Mouse (Mus musculus): ENCODE results near the gene Raet1d. TPM values are rescaled to one million over a fixed set of nuclear protein-coding genes. Genes with fewer than 3 reads are reported as not detected.
"Not testable (repeated sequence)": the region's sequence is repeated elsewhere in the genome, so short reads cannot be mapped to it uniquely, and the experiment has no call there.

Gene Raet1d
- polyA plus RNA-seq (2012; ENCODE audit: insufficient read depth, low replicate concordance) = not detected in 2 replicates

- H3K4me1 ChIP-seq; H3K27me3 ChIP-seq (replicated peaks); H3K9me3 ChIP-seq; H3K36me3 ChIP-seq (replicated peaks; ENCODE audit: low read length); H3K4me3 ChIP-seq (replicated peaks): not testable (repeated sequence)
Measured at GRCm38 (mm10) chr10:22360252-22360651, at the start of gene Raet1d. Gene Raet1d, plus strand, starts transcription at chr10:22360552.

- H3K4me3 ChIP-seq (replicated peaks) = no peak overlapping the region
- H3K9me3 ChIP-seq = peaks cover 8% of the 10 kb centered on the region; the same call in 1 of the 2 replicates
- no peaks in the 10 kb centered on the region for H3K4me1 ChIP-seq
- H3K36me3 ChIP-seq (replicated peaks; ENCODE audit: low read length) = peaks cover 31% of the 10 kb centered on the region
- H3K27me3 ChIP-seq (replicated peaks) = no peaks in the 10 kb centered on the region
- TF ChIP-seq GATA1 (IDR thresholded peaks at IDR 0.05; ENCODE audit: borderline replicate concordance, low read length) = no peak
- no peak for TF ChIP-seq FLI1 (IDR thresholded peaks at IDR 0.05; ENCODE audit: low read length)
Measured at GRCm38 (mm10) chr10:22322858-22323257, 37.5 kb upstream of the Raet1d start.

GRCm38 (mm10) chr10:22345721-22346120 lies 14.6 kb upstream of the Raet1d start:
- H3K36me3 ChIP-seq (replicated peaks; ENCODE audit: low read length); H3K27me3 ChIP-seq (replicated peaks); H3K4me1 ChIP-seq: not testable (repeated sequence)
- H3K4me3 ChIP-seq (replicated peaks) = peak overlapping the region; percentile 64
- H3K9me3 ChIP-seq = peaks cover 19% of the 10 kb centered on the region; the same call in 1 of the 2 replicates

- not testable (repeated sequence) for H3K9me3 ChIP-seq; H3K4me1 ChIP-seq; H3K27me3 ChIP-seq (replicated peaks); H3K4me3 ChIP-seq (replicated peaks); H3K36me3 ChIP-seq (replicated peaks; ENCODE audit: low read length)
Measured at GRCm38 (mm10) chr10:22353548-22354195, 6.7 kb upstream of the Raet1d start.

- H3K4me1 ChIP-seq; H3K4me3 ChIP-seq (replicated peaks); H3K27me3 ChIP-seq (replicated peaks): not testable (repeated sequence)
Measured at GRCm38 (mm10) chr10:22354196-22354574, 6.2 kb upstream of the Raet1d start.

GRCm38 (mm10) chr10:22357373-22357772 lies 3.0 kb upstream of the Raet1d start:
- not testable (repeated sequence) for H3K4me1 ChIP-seq; H3K36me3 ChIP-seq (replicated peaks; ENCODE audit: low read length); H3K27me3 ChIP-seq (replicated peaks); H3K9me3 ChIP-seq; H3K4me3 ChIP-seq (replicated peaks)

More at GRCm38 (mm10) chr10:22354196-22354574, 6.2 kb upstream of the Raet1d start:
- not testable (repeated sequence) for H3K36me3 ChIP-seq (replicated peaks; ENCODE audit: low read length); H3K9me3 ChIP-seq

GRCm38 (mm10) chr10:22360957-22361356 lies 605 bp downstream of the Raet1d start:
- not testable (repeated sequence) for H3K4me3 ChIP-seq (replicated peaks); H3K4me1 ChIP-seq; H3K27me3 ChIP-seq (replicated peaks); H3K36me3 ChIP-seq (replicated peaks; ENCODE audit: low read length); H3K9me3 ChIP-seq

- not testable (repeated sequence) for H3K4me3 ChIP-seq (replicated peaks); H3K9me3 ChIP-seq; H3K4me1 ChIP-seq; H3K36me3 ChIP-seq (replicated peaks; ENCODE audit: low read length); H3K27me3 ChIP-seq (replicated peaks)
Measured at GRCm38 (mm10) chr10:22361415-22362352, 1.3 kb downstream of the Raet1d start.

- H3K4me3 ChIP-seq (replicated peaks); H3K9me3 ChIP-seq; H3K4me1 ChIP-seq; H3K36me3 ChIP-seq (replicated peaks; ENCODE audit: low read length); H3K27me3 ChIP-seq (replicated peaks): not testable (repeated sequence)
Measured at GRCm38 (mm10) chr10:22362466-22362865, 2.1 kb downstream of the Raet1d start.

- not testable (repeated sequence) for H3K4me1 ChIP-seq; H3K4me3 ChIP-seq (replicated peaks); H3K9me3 ChIP-seq; H3K27me3 ChIP-seq (replicated peaks); H3K36me3 ChIP-seq (replicated peaks; ENCODE audit: low read length)
Measured at GRCm38 (mm10) chr10:22364915-22365314, 4.6 kb downstream of the Raet1d start.

GRCm38 (mm10) chr10:22381226-22381625 lies 20.9 kb downstream of the Raet1d start:
- not testable (repeated sequence) for H3K27me3 ChIP-seq (replicated peaks); H3K36me3 ChIP-seq (replicated peaks; ENCODE audit: low read length); H3K9me3 ChIP-seq; H3K4me1 ChIP-seq; H3K4me3 ChIP-seq (replicated peaks)

- H3K4me1 ChIP-seq; H3K4me3 ChIP-seq (replicated peaks); H3K36me3 ChIP-seq (replicated peaks; ENCODE audit: low read length); H3K27me3 ChIP-seq (replicated peaks); H3K9me3 ChIP-seq: not testable (repeated sequence)
Measured at GRCm38 (mm10) chr10:22390146-22390545, 29.8 kb downstream of the Raet1d start.

- not testable (repeated sequence) for H3K27me3 ChIP-seq (replicated peaks); H3K4me3 ChIP-seq (replicated peaks); H3K4me1 ChIP-seq; H3K36me3 ChIP-seq (replicated peaks; ENCODE audit: low read length); H3K9me3 ChIP-seq
Measured at GRCm38 (mm10) chr10:22391616-22392015, 31.3 kb downstream of the Raet1d start.

- H3K27me3 ChIP-seq (replicated peaks); H3K4me3 ChIP-seq (replicated peaks); H3K4me1 ChIP-seq; H3K36me3 ChIP-seq (replicated peaks; ENCODE audit: low read length); H3K9me3 ChIP-seq: not testable (repeated sequence)
Measured at GRCm38 (mm10) chr10:22393028-22393824, 32.9 kb downstream of the Raet1d start.

GRCm38 (mm10) chr10:22396680-22397079 lies 36.3 kb downstream of the Raet1d start:
- H3K4me3 ChIP-seq (replicated peaks); H3K36me3 ChIP-seq (replicated peaks; ENCODE audit: low read length); H3K9me3 ChIP-seq: not testable (repeated sequence)

More at GRCm38 (mm10) chr10:22396680-22397079, 36.3 kb downstream of the Raet1d start:
- H3K4me1 ChIP-seq; H3K27me3 ChIP-seq (replicated peaks): not testable (repeated sequence)

Measured in megakaryocyte, embryonic 14.5 days (primary cell).